Mouse (Mus musculus): ENCODE results near the gene Irf2bp2. TPM values are rescaled to one million over a fixed set of nuclear protein-coding genes. Genes with fewer than 3 reads are reported as not detected.

Gene Irf2bp2
- polyA plus RNA-seq (2012; rRNA removed): 25.4 and 29.0 TPM in 2 replicates

GRCm38 (mm10) chr8:126593889-126594480, at the start of gene Irf2bp2:
Gene Irf2bp2 (minus strand): TSS chr8:126593986.

Other genes with a start within 250 kb of the Irf2bp2 start
- 20.1 and 31.7 TPM in 2 replicates for gene Coa6, start 171.5 kb downstream of the Irf2bp2 start, polyA plus RNA-seq (2012; rRNA removed)
- 4.2 and 5.7 TPM in 2 replicates for gene Tarbp1, start 118.9 kb downstream of the Irf2bp2 start, polyA plus RNA-seq (2012; rRNA removed)

Measured in central nervous system, embryonic 11.5 days (tissue).